Mouse (Mus musculus): ENCODE results near the gene Nuak1. TPM values are rescaled to one million over a fixed set of nuclear protein-coding genes. Genes with fewer than 3 reads are reported as not detected.

The Nuak1 gene
- polyA plus RNA-seq, 1 experiment from 2014 or later: 2.6 TPM

- Histone ChIP-seq H3K9ac (ENCODE audit: low read length) (no peak overlapping the region), H3K36me3 (ENCODE audit: control insufficient read depth, insufficient read depth, low read length) (0 out of 2 replicates have a peak, but pooled peaks cover 2% of the 10 kb centered on the region), H3K4me2 (ENCODE audit: low read depth, low read length) (no peak overlapping the region), H3K4me1 (replicated peaks; ENCODE audit: control insufficient read depth, insufficient read depth, low read length) (peaks cover 26% of the 10 kb centered on the region), H3K4me3 (ENCODE audit: low read length) (no peak overlapping the region), H3K27me3 (ENCODE audit: control insufficient read depth, insufficient read depth, low read depth, low read length) (no peaks in the 10 kb centered on the region), H3K27ac (ENCODE audit: low read length) (peak overlapping the region; percentile 41), H3K9me3 (ENCODE audit: control insufficient read depth, low read length) (no peaks in the 10 kb centered on the region)
- WGBS: 15% methylated on average over 7 of the region's 7 CpGs
- ATAC-seq (ENCODE audit: low read depth): peak; percentile 94
Observed at GRCm38 (mm10) chr10:84401907-84402371, 38.5 kb downstream of the Nuak1 start.

- no peak overlapping the region for H3K27ac ChIP-seq (ENCODE audit: low read length)
- H3K27me3 ChIP-seq (ENCODE audit: control insufficient read depth, insufficient read depth, low read depth, low read length): no peaks in the 10 kb centered on the region
- no peaks in the 10 kb centered on the region for H3K36me3 ChIP-seq (ENCODE audit: control insufficient read depth, insufficient read depth, low read length)
- no peak overlapping the region for H3K4me2 ChIP-seq (ENCODE audit: low read depth, low read length)
- H3K9ac ChIP-seq (ENCODE audit: low read length): no peak overlapping the region
- no peak for ATAC-seq (ENCODE audit: low read depth)
- no peaks in the 10 kb centered on the region for H3K9me3 ChIP-seq (ENCODE audit: control insufficient read depth, low read length)
- 54% methylated on average over 4 of the region's 4 CpGs for WGBS
- no peak overlapping the region for H3K4me3 ChIP-seq (ENCODE audit: low read length)
- H3K4me1 ChIP-seq (replicated peaks; ENCODE audit: control insufficient read depth, insufficient read depth, low read length): peaks cover 33% of the 10 kb centered on the region
Observed at GRCm38 (mm10) chr10:84401189-84401588, 39.2 kb downstream of the Nuak1 start.

GRCm38 (mm10) chr10:84400037-84400681 lies 40.2 kb downstream of the Nuak1 start:
- ATAC-seq (ENCODE audit: low read depth): no peak
- Histone ChIP-seq H3K9me3 (ENCODE audit: control insufficient read depth, low read length) (no peaks in the 10 kb centered on the region), H3K27ac (ENCODE audit: low read length) (no peak overlapping the region), H3K4me1 (replicated peaks; ENCODE audit: control insufficient read depth, insufficient read depth, low read length) (peaks cover 44% of the 10 kb centered on the region), H3K36me3 (ENCODE audit: control insufficient read depth, insufficient read depth, low read length) (no peaks in the 10 kb centered on the region), H3K4me2 (ENCODE audit: low read depth, low read length) (no peak overlapping the region), H3K9ac (ENCODE audit: low read length) (no peak overlapping the region), H3K27me3 (ENCODE audit: control insufficient read depth, insufficient read depth, low read depth, low read length) (no peaks in the 10 kb centered on the region), H3K4me3 (ENCODE audit: low read length) (no peak overlapping the region)
- 53% methylated on average over 7 of the region's 7 CpGs for WGBS

GRCm38 (mm10) chr10:84397276-84397675 lies 43.1 kb downstream of the Nuak1 start:
- no peak overlapping the region for H3K27ac ChIP-seq (ENCODE audit: low read length)
- peaks cover 63% of the 10 kb centered on the region for H3K4me1 ChIP-seq (replicated peaks; ENCODE audit: control insufficient read depth, insufficient read depth, low read length)

GRCm38 (mm10) chr10:84395885-84396659 lies 44.3 kb downstream of the Nuak1 start:
- 62% methylated on average over 8 of the region's 8 CpGs for WGBS
- Histone ChIP-seq H3K4me1 (replicated peaks; ENCODE audit: control insufficient read depth, insufficient read depth, low read length) (peaks cover 59% of the 10 kb centered on the region), H3K4me3 (ENCODE audit: low read length) (no peak overlapping the region), H3K27ac (ENCODE audit: low read length) (no peak overlapping the region), H3K4me2 (ENCODE audit: low read depth, low read length) (no peak overlapping the region), H3K9me3 (ENCODE audit: control insufficient read depth, low read length) (no peaks in the 10 kb centered on the region), H3K27me3 (ENCODE audit: control insufficient read depth, insufficient read depth, low read depth, low read length) (no peaks in the 10 kb centered on the region), H3K36me3 (ENCODE audit: control insufficient read depth, insufficient read depth, low read length) (no peaks in the 10 kb centered on the region), H3K9ac (ENCODE audit: low read length) (no peak overlapping the region)
- peak; percentile 57 for ATAC-seq (ENCODE audit: low read depth)

More at GRCm38 (mm10) chr10:84397276-84397675, 43.1 kb downstream of the Nuak1 start:
- WGBS: 72% methylated on average over 4 of the region's 4 CpGs
- Histone ChIP-seq H3K27me3 (ENCODE audit: control insufficient read depth, insufficient read depth, low read depth, low read length) (no peaks in the 10 kb centered on the region), H3K9ac (ENCODE audit: low read length) (no peak overlapping the region), H3K9me3 (ENCODE audit: control insufficient read depth, low read length) (no peaks in the 10 kb centered on the region), H3K4me2 (ENCODE audit: low read depth, low read length) (no peak overlapping the region), H3K4me3 (ENCODE audit: low read length) (no peak overlapping the region), H3K36me3 (ENCODE audit: control insufficient read depth, insufficient read depth, low read length) (no peaks in the 10 kb centered on the region)
- no peak for ATAC-seq (ENCODE audit: low read depth)

GRCm38 (mm10) chr10:84395259-84395658 lies 45.1 kb downstream of the Nuak1 start:
- WGBS: 57% methylated on average over 5 of the region's 5 CpGs
- no peak for ATAC-seq (ENCODE audit: low read depth)
- Histone ChIP-seq H3K36me3 (ENCODE audit: control insufficient read depth, insufficient read depth, low read length) (no peaks in the 10 kb centered on the region), H3K27ac (ENCODE audit: low read length) (no peak overlapping the region), H3K4me2 (ENCODE audit: low read depth, low read length) (no peak overlapping the region), H3K27me3 (ENCODE audit: control insufficient read depth, insufficient read depth, low read depth, low read length) (no peaks in the 10 kb centered on the region), H3K9ac (ENCODE audit: low read length) (no peak overlapping the region; the same call in 1 of the 2 replicates), H3K4me3 (ENCODE audit: low read length) (no peak overlapping the region), H3K4me1 (replicated peaks; ENCODE audit: control insufficient read depth, insufficient read depth, low read length) (peaks cover 61% of the 10 kb centered on the region), H3K9me3 (ENCODE audit: control insufficient read depth, low read length) (no peaks in the 10 kb centered on the region)

- H3K27me3 ChIP-seq (ENCODE audit: control insufficient read depth, insufficient read depth, low read depth, low read length): no peaks in the 10 kb centered on the region
- no peak overlapping the region for H3K4me3 ChIP-seq (ENCODE audit: low read length)
- H3K4me1 ChIP-seq (replicated peaks; ENCODE audit: control insufficient read depth, insufficient read depth, low read length): peaks cover 62% of the 10 kb centered on the region
- H3K36me3 ChIP-seq (ENCODE audit: control insufficient read depth, insufficient read depth, low read length): no peaks in the 10 kb centered on the region
- no peak overlapping the region for H3K4me2 ChIP-seq (ENCODE audit: low read depth, low read length)
- no peak overlapping the region for H3K9ac ChIP-seq (ENCODE audit: low read length)
- WGBS: 52% methylated on average over 12 of the region's 12 CpGs
- no peaks in the 10 kb centered on the region for H3K9me3 ChIP-seq (ENCODE audit: control insufficient read depth, low read length)
- no peak overlapping the region for H3K27ac ChIP-seq (ENCODE audit: low read length)
- ATAC-seq (ENCODE audit: low read depth): no peak
Observed at GRCm38 (mm10) chr10:84393881-84394280, 46.5 kb downstream of the Nuak1 start.

- peaks cover 66% of the 10 kb centered on the region for H3K4me1 ChIP-seq (replicated peaks; ENCODE audit: control insufficient read depth, insufficient read depth, low read length)
- no peaks in the 10 kb centered on the region for H3K27me3 ChIP-seq (ENCODE audit: control insufficient read depth, insufficient read depth, low read depth, low read length)
- no peak overlapping the region for H3K4me2 ChIP-seq (ENCODE audit: low read depth, low read length)
- no peak for ATAC-seq (ENCODE audit: low read depth)
- H3K9ac ChIP-seq (ENCODE audit: low read length): no peak overlapping the region
- no peaks in the 10 kb centered on the region for H3K36me3 ChIP-seq (ENCODE audit: control insufficient read depth, insufficient read depth, low read length)
- H3K27ac ChIP-seq (ENCODE audit: low read length): no peak overlapping the region
- WGBS: 45% methylated on average over 9 of the region's 9 CpGs
- H3K9me3 ChIP-seq (ENCODE audit: control insufficient read depth, low read length): no peaks in the 10 kb centered on the region
- H3K4me3 ChIP-seq (ENCODE audit: low read length): no peak overlapping the region
Observed at GRCm38 (mm10) chr10:84393405-84393804, 47.0 kb downstream of the Nuak1 start.

GRCm38 (mm10) chr10:84392723-84393081 lies 47.7 kb downstream of the Nuak1 start:
- ATAC-seq (ENCODE audit: low read depth): no peak
- Histone ChIP-seq H3K27me3 (ENCODE audit: control insufficient read depth, insufficient read depth, low read depth, low read length) (no peaks in the 10 kb centered on the region), H3K27ac (ENCODE audit: low read length) (peak overlapping the region; percentile 48), H3K4me1 (replicated peaks; ENCODE audit: control insufficient read depth, insufficient read depth, low read length) (peaks cover 73% of the 10 kb centered on the region), H3K4me3 (ENCODE audit: low read length) (no peak overlapping the region), H3K9ac (ENCODE audit: low read length) (0 out of 2 replicates have a peak overlapping the region, but pooled peaks have one; percentile 1), H3K36me3 (ENCODE audit: control insufficient read depth, insufficient read depth, low read length) (no peaks in the 10 kb centered on the region), H3K4me2 (ENCODE audit: low read depth, low read length) (no peak overlapping the region), H3K9me3 (ENCODE audit: control insufficient read depth, low read length) (no peaks in the 10 kb centered on the region)
- WGBS: 77% methylated on average over 3 of the region's 3 CpGs
